Mouse (Mus musculus): ENCODE data around the gene Taf6. TPM values are rescaled to one million over a fixed set of nuclear protein-coding genes. Genes with fewer than 3 reads are reported as not detected.

Taf6 gene
- polyA plus RNA-seq, 1 experiment from 2014 or later, result 82.6 TPM

DNA sequence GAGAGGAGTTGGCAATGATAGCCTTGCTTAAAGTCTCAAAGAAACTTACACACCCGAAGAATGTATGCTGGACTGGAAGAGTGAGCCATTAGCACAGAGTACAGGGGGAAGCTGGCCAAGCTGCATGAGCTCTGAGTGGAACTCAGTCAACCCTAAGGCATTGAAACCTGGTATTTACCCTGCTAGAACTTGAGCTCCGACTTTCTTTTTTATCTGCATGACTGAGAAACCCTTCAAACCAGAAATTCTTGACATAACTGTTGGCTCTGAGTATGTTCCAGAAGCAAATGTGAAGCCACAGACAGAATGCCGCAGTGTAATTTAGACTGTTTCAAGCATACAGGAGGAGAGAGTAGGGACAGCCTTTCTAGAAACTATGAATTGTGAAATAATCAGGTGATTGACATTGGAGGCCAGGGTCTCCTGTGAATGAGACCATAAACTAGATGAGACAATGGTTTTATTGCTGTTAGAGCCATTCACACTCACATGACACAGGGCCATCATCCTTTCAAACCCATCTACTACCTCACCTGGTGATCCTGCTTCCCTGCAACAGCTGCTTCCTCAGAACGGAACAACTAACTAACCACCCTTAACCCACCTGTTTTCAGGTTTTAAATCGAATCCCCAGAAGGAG is 54.7 kb downstream of the Taf6 start:
- H3K9me3 ChIP-seq (ENCODE audit: control insufficient read depth, low read length), result no peaks in the 10 kb centered on the region
- H3K9ac ChIP-seq (ENCODE audit: low read length), result no peak overlapping the region
- H3K4me1 ChIP-seq (replicated peaks; ENCODE audit: control insufficient read depth, insufficient read depth, low read length), result no peaks in the 10 kb centered on the region
- no peak overlapping the region for H3K27ac ChIP-seq (ENCODE audit: low read depth)
- H3K4me2 ChIP-seq (ENCODE audit: low read length), result no peak overlapping the region
- DNase-seq (ENCODE audit: low spot score) (no peak), ATAC-seq (replicated peaks; ENCODE audit: low FRiP score, low TSS enrichment, low read depth) (no peak)
- no peaks in the 10 kb centered on the region for H3K27me3 ChIP-seq (replicated peaks; ENCODE audit: control insufficient read depth, insufficient read depth, low read length)
- H3K36me3 ChIP-seq (ENCODE audit: control insufficient read depth, insufficient read depth, low read length), result peaks cover 67% of the 10 kb centered on the region
- no peak overlapping the region for H3K4me3 ChIP-seq (ENCODE audit: low read depth, low read length)
- 83% methylated on average over 5 of the region's 5 CpGs for WGBS

MicroRNA genes within 50 kb of the gene (microRNA counts, 519-probe panel; counts per million panel counts)
- 4,918 counts per million, percentile 84 among the panel's probes with 10 or more counts for microRNA mmu-miR-106b
- 5,943 counts per million, percentile 95 among the panel's probes with 10 or more counts for microRNA mmu-miR-25
- 4,720 counts per million, percentile 78 among the panel's probes with 10 or more counts for microRNA mmu-miR-93

Small RNA genes lying within 50 kb of the gene (microRNA-seq; reads per million reads assigned to microRNA genes)
- gene Mir106b (9,587 reads per million, percentile 95 among the genes with 10 or more reads in this experiment), gene Mir25 (1,272 reads per million, percentile 80 among the genes with 10 or more reads in this experiment), gene Mir93 (11,030 reads per million, percentile 95 among the genes with 10 or more reads in this experiment)

Other genes with a start within 250 kb of the Taf6 start
- 0.19 and 0.38 TPM in 2 replicates for gene Gjc3, start 224.4 kb downstream of the Taf6 start, polyA plus RNA-seq (2014; fragmentation: Nextera tagmentation; extraction: Ambion mirVana)
- gene Azgp1, start 205.9 kb downstream of the Taf6 start, polyA plus RNA-seq (2014; fragmentation: Nextera tagmentation; extraction: Ambion mirVana), result not detected in 2 replicates
- not detected in 2 replicates for gene Smok3a, start 166.2 kb downstream of the Taf6 start, polyA plus RNA-seq (2014; fragmentation: Nextera tagmentation; extraction: Ambion mirVana)
- gene Smok3b, start 166.0 kb downstream of the Taf6 start, polyA plus RNA-seq (2014; fragmentation: Nextera tagmentation; extraction: Ambion mirVana), result not detected in 2 replicates
- gene Smok3c, start 134.3 kb downstream of the Taf6 start, polyA plus RNA-seq (2014; fragmentation: Nextera tagmentation; extraction: Ambion mirVana), result not detected in 2 replicates
- 24.5 and 26.3 TPM in 2 replicates for gene Zkscan1, start 102.4 kb downstream of the Taf6 start, polyA plus RNA-seq (2014; fragmentation: Nextera tagmentation; extraction: Ambion mirVana)
- 53.6 and 66.2 TPM in 2 replicates for gene Zscan21, start 70.5 kb downstream of the Taf6 start, polyA plus RNA-seq (2014; fragmentation: Nextera tagmentation; extraction: Ambion mirVana)
- gene Zfp113, start 31.7 kb downstream of the Taf6 start, polyA plus RNA-seq (2014; fragmentation: Nextera tagmentation; extraction: Ambion mirVana), result 14.5 and 15.1 TPM in 2 replicates
- gene Cops6, start 26.4 kb downstream of the Taf6 start, polyA plus RNA-seq (2014; fragmentation: Nextera tagmentation; extraction: Ambion mirVana), result 250 and 257 TPM in 2 replicates
- 19.1 and 21.7 TPM in 2 replicates for gene Ap4m1, start 15.4 kb downstream of the Taf6 start, polyA plus RNA-seq (2014; fragmentation: Nextera tagmentation; extraction: Ambion mirVana)
- 182 and 207 TPM in 2 replicates for gene Mcm7, start 15.0 kb downstream of the Taf6 start, polyA plus RNA-seq (2014; fragmentation: Nextera tagmentation; extraction: Ambion mirVana)
- 44.4 and 49.0 TPM in 2 replicates for gene Cnpy4, start within 50 bp of the Taf6 start, polyA plus RNA-seq (2014; fragmentation: Nextera tagmentation; extraction: Ambion mirVana)
- 8.4 and 9.7 TPM in 2 replicates for gene Mblac1, start 6.9 kb upstream of the Taf6 start, polyA plus RNA-seq (2014; fragmentation: Nextera tagmentation; extraction: Ambion mirVana)
- gene Nxpe5, start 38.4 kb upstream of the Taf6 start, polyA plus RNA-seq (2014; fragmentation: Nextera tagmentation; extraction: Ambion mirVana), result 0.04 TPM in 1 of 2 replicates, not detected in the other
- 68.5 and 71.4 TPM in 2 replicates for gene Lamtor4, start 68.0 kb upstream of the Taf6 start, polyA plus RNA-seq (2014; fragmentation: Nextera tagmentation; extraction: Ambion mirVana)
- gene BC037034, start 76.6 kb upstream of the Taf6 start, polyA plus RNA-seq (2014; fragmentation: Nextera tagmentation; extraction: Ambion mirVana), result 4.4 and 7.5 TPM in 2 replicates
- 1.5 and 1.8 TPM in 2 replicates for gene Gal3st4, start 85.4 kb upstream of the Taf6 start, polyA plus RNA-seq (2014; fragmentation: Nextera tagmentation; extraction: Ambion mirVana)
- gene Gm43720, start 92.5 kb upstream of the Taf6 start, polyA plus RNA-seq (2014; fragmentation: Nextera tagmentation; extraction: Ambion mirVana), result 0.12 and 0.17 TPM in 2 replicates
- gene Gpc2, start 92.6 kb upstream of the Taf6 start, polyA plus RNA-seq (2014; fragmentation: Nextera tagmentation; extraction: Ambion mirVana), result 3.4 and 4.9 TPM in 2 replicates
- gene Stag3, start 92.8 kb upstream of the Taf6 start, polyA plus RNA-seq (2014; fragmentation: Nextera tagmentation; extraction: Ambion mirVana), result 3.0 and 4.6 TPM in 2 replicates
- gene Pvrig, start 154.5 kb upstream of the Taf6 start, polyA plus RNA-seq (2014; fragmentation: Nextera tagmentation; extraction: Ambion mirVana), result 0.16 and 0.55 TPM in 2 replicates